Mouse (Mus musculus) heart, postnatal 0 days (tissue): ENCODE measurements around the gene Rnf121. TPM values are rescaled to one million over a fixed set of nuclear protein-coding genes. Genes with fewer than 3 reads are reported as not detected.

Experiments used
- ATAC-seq: fragments of 200-750 bp; cut with Nextera tagmentation; 2 replicates; pipeline ENCODE4 v1.8.0; 2017; ENCODE audit warnings: low read depth, moderate number of reproducible peaks, moderate library complexity; ENCODE audit not compliant: insufficient read depth
- DNase-seq: peaks from one replicate; pipeline ENCODE4 v3.0.0-alpha.2; 2016; ENCODE audit warnings: low spot score
- H3K27ac ChIP-seq: fragments of 300-500 bp; sonication (generic); 2 replicates; pipeline ENCODE4 v1.5.1; 2014; ENCODE audit warnings: low read depth, mild to moderate bottlenecking
- H3K27me3 ChIP-seq: fragments of 300-500 bp; sonication (generic); 2 replicates; pipeline ENCODE4 v1.6.1; 2014; ENCODE audit warnings: low read length, mixed read lengths; ENCODE audit not compliant: control insufficient read depth, insufficient read depth
- H3K36me3 ChIP-seq: fragments of 300-500 bp; sonication (generic); replicated peaks from 2 replicates; pipeline ENCODE4 v1.6.1; 2014; ENCODE audit warnings: low read length, mixed read lengths; ENCODE audit not compliant: control insufficient read depth, insufficient read depth
- H3K4me1 ChIP-seq: fragments of 300-500 bp; sonication (generic); 2 replicates; pipeline ENCODE4 v1.6.1; 2014; ENCODE audit warnings: antibody characterized with exemption; ENCODE audit not compliant: control insufficient read depth, insufficient read depth
- H3K4me2 ChIP-seq: fragments of 300-500 bp; sonication (generic); 2 replicates; pipeline ENCODE4 v1.6.1; 2014; ENCODE audit warnings: low read depth, mild to moderate bottlenecking, low read length, moderate library complexity
- H3K4me3 ChIP-seq: fragments of 300-500 bp; sonication (generic); 2 replicates; pipeline ENCODE4 v1.5.1; 2014; ENCODE audit warnings: low read depth, low read length
- H3K9ac ChIP-seq: fragments of 300-500 bp; sonication (generic); replicated peaks from 2 replicates; pipeline ENCODE4 v1.6.1; 2014; ENCODE audit warnings: low read depth, low read length, mixed read lengths
- H3K9me3 ChIP-seq: fragments of 300-500 bp; sonication (generic); replicated peaks from 2 replicates; pipeline ENCODE4 v1.6.1; 2016; ENCODE audit warnings: low read length; ENCODE audit not compliant: control insufficient read depth
- CTCF ChIP-seq: IDR thresholded peaks from 2 replicates; pipeline ENCODE4 v1.5.1; 2016; ENCODE audit warnings: antibody characterized with exemption, control low read depth, low read depth
- EP300 ChIP-seq: IDR thresholded peaks from 2 replicates; pipeline ENCODE4 v1.6.1; 2016; ENCODE audit warnings: antibody characterized with exemption, low read depth
- WGBS: fragments of 180-500 bp; shearing (Covaris S2); extraction: QIAGEN DNeasy Blood & Tissue Kit; methylation state at CpG from one replicate; pipeline ENCODE4 v1.1.7; 2014; 5-methylcytosine and 5-hydroxymethylcytosine counted together
- polyA plus RNA-seq: library from polyadenylated mRNA; unstranded; fragments of >200 nt; fragmentation: Nextera tagmentation; extraction: Ambion mirVana; gene quantifications from 2 replicates; pipeline ENCODE4 v1.2.1, GENCODE M21; 2015
- total RNA-seq: library from RNA; depleted of rRNA; stranded (reverse); fragments of >200 nt; gene quantifications from 2 replicates; pipeline ENCODE4 v1.2.3, GENCODE M21; 2014; ENCODE audit warnings: low replicate concordance; rRNA removed

Rnf121 gene
- total and polyA plus RNA-seq, 2 experiments from 2014 or later = 10.7 to 18.2 TPM

DNA sequence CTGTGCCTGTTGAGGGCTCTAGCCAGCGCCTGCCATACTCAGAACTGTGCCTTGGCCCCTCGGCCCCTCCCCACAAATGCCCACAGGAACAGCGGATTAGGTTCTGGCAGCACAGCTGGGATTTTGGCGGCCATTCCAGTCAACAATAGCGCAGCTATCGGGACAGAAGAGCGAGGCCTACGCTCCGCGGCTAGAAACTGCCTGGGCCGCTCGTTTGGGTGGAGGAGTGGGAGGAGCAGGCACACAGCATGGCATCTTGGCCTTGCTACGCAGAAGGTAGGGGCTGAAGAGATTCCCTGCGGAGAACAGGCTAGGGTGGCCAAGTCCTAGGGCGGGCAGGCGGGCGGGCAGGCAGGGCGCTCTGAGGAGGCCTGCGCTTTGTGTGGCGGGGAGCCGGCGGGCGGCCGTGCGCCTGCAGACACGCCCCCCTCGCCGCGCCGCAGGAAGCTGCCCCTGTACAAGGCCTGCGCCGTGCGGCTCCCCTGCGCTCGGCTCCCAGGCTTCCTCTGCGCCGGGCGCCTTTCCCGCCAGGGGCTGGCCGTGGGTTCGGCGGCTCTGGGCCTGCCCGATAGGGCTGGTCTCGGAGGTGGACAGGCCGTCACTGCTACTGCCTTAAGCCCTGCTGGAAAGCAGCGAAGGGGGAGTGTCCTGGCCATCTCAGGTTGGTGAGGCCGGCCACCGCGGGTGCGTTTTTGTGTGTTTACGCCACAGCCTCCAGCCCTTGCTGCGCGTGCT lies 95.4 kb downstream of the Rnf121 start:
- Histone ChIP-seq H3K4me3 (peak overlapping the region; percentile 73), H3K9me3 (no peaks in the 10 kb centered on the region), H3K4me1 (peaks cover 36% of the 10 kb centered on the region), H3K27me3 (no peaks in the 10 kb centered on the region), H3K9ac (peak overlapping the region; percentile 86), H3K36me3 (no peaks in the 10 kb centered on the region), H3K27ac (peak overlapping the region; percentile 96), H3K4me2 (peak overlapping the region; percentile 77)
- DNase-seq (peak; percentile 77), ATAC-seq (peak; percentile 83)
- TF ChIP-seq CTCF (no peak), EP300 (no peak)
- 0% methylated on average over 49 of the region's 53 CpGs for WGBS

Other genes starting within 250 kb of the Rnf121 start
- gene Phox2a, start 247.2 kb downstream of the Rnf121 start, total RNA-seq = not detected in 2 replicates
- 0.07 and 0.33 TPM in 2 replicates for gene Phox2a, start 247.2 kb downstream of the Rnf121 start, polyA plus RNA-seq
- 98.2 and 98.3 TPM in 2 replicates for gene Inppl1, start 227.2 kb downstream of the Rnf121 start, total RNA-seq
- gene Inppl1, start 227.2 kb downstream of the Rnf121 start, polyA plus RNA-seq = 45.0 and 47.5 TPM in 2 replicates
- gene Folr2, start 208.3 kb downstream of the Rnf121 start, total RNA-seq = 0.77 and 2.6 TPM in 2 replicates
- gene Folr2, start 208.3 kb downstream of the Rnf121 start, polyA plus RNA-seq = 0.86 and 1.0 TPM in 2 replicates
- gene Anapc15, start 201.8 kb downstream of the Rnf121 start, total RNA-seq = 45.1 and 51.8 TPM in 2 replicates
- gene Anapc15, start 201.8 kb downstream of the Rnf121 start, polyA plus RNA-seq = 37.7 and 38.7 TPM in 2 replicates
- gene Folr1, start 194.7 kb downstream of the Rnf121 start, total RNA-seq = 1.3 and 81.7 TPM in 2 replicates
- gene Folr1, start 194.7 kb downstream of the Rnf121 start, polyA plus RNA-seq = 2.9 and 3.3 TPM in 2 replicates
- 126 and 174 TPM in 2 replicates for gene Lamtor1, start 159.6 kb downstream of the Rnf121 start, total RNA-seq
- 149 and 159 TPM in 2 replicates for gene Lamtor1, start 159.6 kb downstream of the Rnf121 start, polyA plus RNA-seq
- gene Tomt, start 159.1 kb downstream of the Rnf121 start, total RNA-seq = not detected in 2 replicates
- 0.08 and 0.12 TPM in 2 replicates for gene Tomt, start 159.1 kb downstream of the Rnf121 start, polyA plus RNA-seq
- 0.19 and 3.1 TPM in 2 replicates for gene Lrrc51, start 131.6 kb downstream of the Rnf121 start, total RNA-seq
- 3.0 and 3.9 TPM in 2 replicates for gene Lrrc51, start 131.6 kb downstream of the Rnf121 start, polyA plus RNA-seq
- 75.3 and 77.0 TPM in 2 replicates for gene Numa1, start 131.4 kb downstream of the Rnf121 start, total RNA-seq
- gene Numa1, start 131.4 kb downstream of the Rnf121 start, polyA plus RNA-seq = 23.3 and 23.4 TPM in 2 replicates
- 0.76 and 4.6 TPM in 2 replicates for gene Il18bp, start 46.8 kb downstream of the Rnf121 start, total RNA-seq
- gene Il18bp, start 46.8 kb downstream of the Rnf121 start, polyA plus RNA-seq = 2.3 and 2.4 TPM in 2 replicates
- 13.1 and 13.8 TPM in 2 replicates for gene Xndc1, start within 50 bp of the Rnf121 start, total RNA-seq
- 7.7 and 7.8 TPM in 2 replicates for gene Xndc1, start within 50 bp of the Rnf121 start, polyA plus RNA-seq
- not detected in 2 replicates for gene Xntrpc, start 244 bp upstream of the Rnf121 start, total RNA-seq
- 0.25 and 0.31 TPM in 2 replicates for gene Xntrpc, start 244 bp upstream of the Rnf121 start, polyA plus RNA-seq
- 1.1 and 1.2 TPM in 2 replicates for gene Trpc2, start 17.6 kb upstream of the Rnf121 start, total RNA-seq
- not detected in 2 replicates for gene Trpc2, start 17.6 kb upstream of the Rnf121 start, polyA plus RNA-seq
- 3.4 and 13.6 TPM in 2 replicates for gene Art1, start 36.3 kb upstream of the Rnf121 start, total RNA-seq
- gene Art1, start 36.3 kb upstream of the Rnf121 start, polyA plus RNA-seq = 10.7 and 12.0 TPM in 2 replicates
- 1.3 and 3.6 TPM in 2 replicates for gene Art5, start 44.0 kb upstream of the Rnf121 start, total RNA-seq
- gene Art5, start 44.0 kb upstream of the Rnf121 start, polyA plus RNA-seq = 3.3 and 3.5 TPM in 2 replicates
- 0.92 TPM in 1 of 2 replicates, not detected in the other for gene Chrna10, start 51.4 kb upstream of the Rnf121 start, total RNA-seq
- 0.14 TPM in 2 replicates for gene Chrna10, start 51.4 kb upstream of the Rnf121 start, polyA plus RNA-seq
- gene Nup98, start 144.7 kb upstream of the Rnf121 start, total RNA-seq = 28.0 and 36.0 TPM in 2 replicates
- gene Nup98, start 144.7 kb upstream of the Rnf121 start, polyA plus RNA-seq = 10.6 and 12.2 TPM in 2 replicates
- 79.5 and 117 TPM in 2 replicates for gene Pgap2, start 144.7 kb upstream of the Rnf121 start, total RNA-seq
- 60.9 TPM in 2 replicates for gene Pgap2, start 144.7 kb upstream of the Rnf121 start, polyA plus RNA-seq
- gene Rhog, start 190.6 kb upstream of the Rnf121 start, total RNA-seq = 24.6 and 31.3 TPM in 2 replicates
- gene Rhog, start 190.6 kb upstream of the Rnf121 start, polyA plus RNA-seq = 34.7 and 36.7 TPM in 2 replicates
- 28.1 and 59.0 TPM in 2 replicates for gene Stim1, start 202.3 kb upstream of the Rnf121 start, total RNA-seq
- gene Stim1, start 202.3 kb upstream of the Rnf121 start, polyA plus RNA-seq = 11.4 and 11.6 TPM in 2 replicates